Mouse (Mus musculus) kidney, adult 2 months (tissue): Measurements from ENCODE around the gene Atp6v0e. TPM values are rescaled to one million over a fixed set of nuclear protein-coding genes. Genes with fewer than 3 reads are reported as not detected.
A peak's percentile ranks its signal among the peaks of the same experiment; 100 is the strongest.

Experiments
- DNase-seq: peaks from one replicate; pipeline ENCODE4 v3.0.0; 2021
- H3K27ac ChIP-seq: fragments of 200-500 bp; 2 replicates; pipeline ENCODE4 v1.5.1; 2012; ENCODE audit warnings: low read depth, low read length, control low read depth, inconsistent platforms; ENCODE audit not compliant: insufficient read depth
- H3K27me3 ChIP-seq: fragments of 200-500 bp; replicated peaks from 2 replicates; pipeline ENCODE4 v1.6.1; 2012; ENCODE audit warnings: mild to moderate bottlenecking, moderate library complexity, low read length, inconsistent platforms; ENCODE audit not compliant: control insufficient read depth, insufficient read depth
- H3K36me3 ChIP-seq: fragments of 200-500 bp; 2 replicates; pipeline ENCODE4 v1.6.1; 2012; ENCODE audit warnings: mild to moderate bottlenecking, moderate library complexity, low read length, inconsistent platforms; ENCODE audit not compliant: control insufficient read depth, insufficient read depth
- H3K4me1 ChIP-seq: fragments of 200-500 bp; 2 replicates; pipeline ENCODE4 v1.6.1; 2011; ENCODE audit warnings: low read length; ENCODE audit not compliant: control insufficient read depth, insufficient read depth
- H3K4me3 ChIP-seq: fragments of 200-500 bp; 2 replicates; pipeline ENCODE4 v1.5.1; 2011; ENCODE audit warnings: mild to moderate bottlenecking, low read depth, low read length, control low read depth; ENCODE audit not compliant: insufficient read depth
- CTCF ChIP-seq: fragments of 200-500 bp; conservative IDR thresholded peaks from 2 replicates; pipeline ENCODE4 v1.5.1; 2011; ENCODE audit warnings: low read depth, mild to moderate bottlenecking, control low read depth, low read length, moderate library complexity, mixed read lengths; ENCODE audit not compliant: insufficient read depth, insufficient read length
- POLR2A ChIP-seq: fragments of 200-500 bp; IDR thresholded peaks from one replicate; pipeline ENCODE4 v1.6.1; 2011; ENCODE audit warnings: low read depth, low read length, control low read depth
- WGBS: fragments of 180-500 bp; shearing (Covaris S2); methylation state at CpG from one replicate; pipeline ENCODE4 v1.1.7; 2018; 5-methylcytosine and 5-hydroxymethylcytosine counted together
- polyA plus RNA-seq: library from polyadenylated mRNA; depleted of rRNA; stranded (reverse); fragments of >200 nt; gene quantifications from 2 replicates; pipeline ENCODE4 v1.2.3, GENCODE M21; 2012

Gene Atp6v0e
- polyA plus RNA-seq, 1 experiment, result 450 TPM

- Histone ChIP-seq H3K4me1 (no peaks in the 10 kb centered on the region), H3K36me3 (no peaks in the 10 kb centered on the region), H3K27ac (no peak overlapping the region), H3K27me3 (no peaks in the 10 kb centered on the region), H3K4me3 (no peak overlapping the region)
- no peak for DNase-seq
- 81% methylated on average over 4 of the region's 4 CpGs for WGBS
- TF ChIP-seq POLR2A (no peak), CTCF (peak; percentile 46)
These were observed 13.5 kb upstream of the Atp6v0e start for GRCm38 (mm10) chr17:26649565-26649964.

GRCm38 (mm10) chr17:26650451-26651363 lies 12.3 kb upstream of the Atp6v0e start:
- no peak overlapping the region for H3K27ac ChIP-seq
- DNase-seq, result no peak
- TF ChIP-seq POLR2A (no peak), CTCF (no peak)
- no peak overlapping the region for H3K4me3 ChIP-seq
- WGBS, result 78% methylated on average over 14 of the region's 14 CpGs
- no peaks in the 10 kb centered on the region for H3K4me1 ChIP-seq
- no peaks in the 10 kb centered on the region for H3K36me3 ChIP-seq
- H3K27me3 ChIP-seq, result no peaks in the 10 kb centered on the region

- peak; percentile 24 for DNase-seq
- 0 out of 2 replicates have a peak, but pooled peaks cover 1% of the 10 kb centered on the region for H3K36me3 ChIP-seq
- no peak overlapping the region for H3K4me3 ChIP-seq
- no peak overlapping the region for H3K27ac ChIP-seq
- no peaks in the 10 kb centered on the region for H3K27me3 ChIP-seq
- TF ChIP-seq POLR2A (no peak), CTCF (no peak)
- 0 out of 2 replicates have a peak, but pooled peaks cover 2% of the 10 kb centered on the region for H3K4me1 ChIP-seq
- 33% methylated on average over 21 of the region's 21 CpGs for WGBS
These were observed 4.0 kb upstream of the Atp6v0e start for GRCm38 (mm10) chr17:26658854-26659572.

- Histone ChIP-seq H3K36me3 (0 out of 2 replicates have a peak, but pooled peaks cover 1% of the 10 kb centered on the region), H3K4me1 (0 out of 2 replicates have a peak, but pooled peaks cover 2% of the 10 kb centered on the region), H3K4me3 (no peak overlapping the region), H3K27me3 (no peaks in the 10 kb centered on the region), H3K27ac (no peak overlapping the region)
- WGBS, result 72% methylated on average over 3 of the region's 3 CpGs
- DNase-seq, result no peak
- TF ChIP-seq POLR2A (no peak), CTCF (no peak)
These were observed 3.5 kb upstream of the Atp6v0e start for GRCm38 (mm10) chr17:26659573-26659915.

GRCm38 (mm10) chr17:26660192-26660912 lies 2.7 kb upstream of the Atp6v0e start:
- DNase-seq, result peak; percentile 85
- 23% methylated on average over 21 of the region's 21 CpGs for WGBS
- H3K36me3 ChIP-seq, result 0 out of 2 replicates have a peak, but pooled peaks cover 1% of the 10 kb centered on the region

GRCm38 (mm10) chr17:26662204-26662603 lies 827 bp upstream of the Atp6v0e start:
- H3K4me3 ChIP-seq, result no peak overlapping the region
- no peaks in the 10 kb centered on the region for H3K36me3 ChIP-seq
- H3K27me3 ChIP-seq, result no peaks in the 10 kb centered on the region
- H3K4me1 ChIP-seq, result 0 out of 2 replicates have a peak, but pooled peaks cover 2% of the 10 kb centered on the region
- TF ChIP-seq CTCF, result no peak
- no peak for TF ChIP-seq POLR2A
- DNase-seq, result no peak
- 61% methylated on average over 5 of the region's 5 CpGs for WGBS
- H3K27ac ChIP-seq, result no peak overlapping the region

More at GRCm38 (mm10) chr17:26660192-26660912, 2.7 kb upstream of the Atp6v0e start:
- Histone ChIP-seq H3K27ac (no peak overlapping the region), H3K4me1 (0 out of 2 replicates have a peak, but pooled peaks cover 2% of the 10 kb centered on the region), H3K27me3 (no peaks in the 10 kb centered on the region), H3K4me3 (no peak overlapping the region)
- TF ChIP-seq CTCF, result peak; percentile 81
- no peak for TF ChIP-seq POLR2A
